Mouse (Mus musculus) E14TG2a.4 (cell line): ENCODE measurements around the gene Kdsr.

Source experiments
- CTCF ChIP-seq: conservative IDR thresholded peaks from 2 replicates; pipeline ENCODE4 v1.5.1; 2014; ENCODE audit warnings: low read length
- NANOG ChIP-seq: IDR thresholded peaks from 2 replicates; pipeline ENCODE4 v1.6.1; 2014; ENCODE audit warnings: borderline replicate concordance, low read length, mixed read lengths
- POU5F1 ChIP-seq: IDR thresholded peaks from 2 replicates; pipeline ENCODE4 v1.6.1; 2014; ENCODE audit warnings: low read length, borderline replicate concordance

GRCm38 (mm10) chr1:106796542-106796924 lies 37.0 kb upstream of the Kdsr start, which contains the start of gene Vps4b:
- TF ChIP-seq CTCF: no peak
- no peak for TF ChIP-seq POU5F1
- no peak for TF ChIP-seq NANOG
